Mouse (Mus musculus): ENCODE results near the gene Ddost. TPM values are rescaled to one million over a fixed set of nuclear protein-coding genes. Genes with fewer than 3 reads are reported as not detected.

Gene Ddost
- polyA plus RNA-seq, 1 experiment from 2014 or later = 332 TPM

- ATAC-seq (ENCODE audit: low read depth) = no peak
- no peaks in the 10 kb centered on the region for H3K9me3 ChIP-seq (ENCODE audit: control insufficient read depth, low read length)
- no peak overlapping the region for H3K9ac ChIP-seq (ENCODE audit: low read depth, low read length)
- H3K4me2 ChIP-seq (ENCODE audit: low read depth, low read length) = no peak overlapping the region
- no peak overlapping the region for H3K27ac ChIP-seq (replicated peaks; ENCODE audit: low read depth, low read length)
- no peaks in the 10 kb centered on the region for H3K4me1 ChIP-seq (ENCODE audit: control insufficient read depth, insufficient read depth, low read length)
- H3K36me3 ChIP-seq (ENCODE audit: control insufficient read depth, insufficient read depth, low read length) = no peaks in the 10 kb centered on the region
- WGBS = 87% methylated on average over 6 of the region's 6 CpGs
- DNase-seq (ENCODE audit: low spot score) = no peak
- 0 out of 2 replicates have a peak, but pooled peaks cover 5% of the 10 kb centered on the region for H3K27me3 ChIP-seq (replicated peaks; ENCODE audit: control insufficient read depth, insufficient read depth, low read length)
- H3K4me3 ChIP-seq (ENCODE audit: low read depth, low read length) = no peak overlapping the region
Measured at GRCm38 (mm10) chr4:138335648-138336047, 31.1 kb downstream of the Ddost start.

- Histone ChIP-seq H3K4me2 (ENCODE audit: low read depth, low read length) (no peak overlapping the region), H3K4me1 (ENCODE audit: control insufficient read depth, insufficient read depth, low read length) (no peaks in the 10 kb centered on the region), H3K27me3 (replicated peaks; ENCODE audit: control insufficient read depth, insufficient read depth, low read length) (0 out of 2 replicates have a peak, but pooled peaks cover 3% of the 10 kb centered on the region), H3K9ac (ENCODE audit: low read depth, low read length) (no peak overlapping the region), H3K27ac (replicated peaks; ENCODE audit: low read depth, low read length) (no peak overlapping the region), H3K36me3 (ENCODE audit: control insufficient read depth, insufficient read depth, low read length) (no peaks in the 10 kb centered on the region), H3K9me3 (ENCODE audit: control insufficient read depth, low read length) (no peaks in the 10 kb centered on the region), H3K4me3 (ENCODE audit: low read depth, low read length) (no peak overlapping the region)
- DNase-seq (ENCODE audit: low spot score) (no peak), ATAC-seq (ENCODE audit: low read depth) (no peak)
- WGBS = 63% methylated on average over 5 of the region's 5 CpGs
Measured at GRCm38 (mm10) chr4:138336876-138337275, 32.3 kb downstream of the Ddost start.

DNA sequence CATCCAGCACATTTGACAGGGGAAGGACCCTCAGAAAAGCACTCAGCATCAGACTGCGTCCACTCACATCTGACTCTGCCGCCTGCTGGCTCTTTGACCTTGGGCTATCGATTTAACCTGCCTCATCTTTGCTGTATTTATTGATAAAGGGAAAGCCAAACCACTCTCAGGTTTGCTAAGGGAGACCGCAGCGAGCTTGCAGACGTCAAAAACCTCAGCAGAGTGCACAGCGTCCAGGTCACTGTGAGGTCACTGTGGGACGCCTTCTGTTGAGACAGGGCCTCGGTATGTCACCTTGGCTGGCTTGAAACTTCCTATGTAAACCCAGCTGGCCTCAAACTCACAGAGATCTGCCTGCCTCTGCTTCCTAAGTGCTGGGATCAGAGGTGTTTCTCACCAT is 32.8 kb downstream of the Ddost start:
- H3K4me3 ChIP-seq (ENCODE audit: low read depth, low read length) = no peak overlapping the region

GRCm38 (mm10) chr4:138339963-138340362 is 35.4 kb downstream of the Ddost start:
- 32% methylated on average over 4 of the region's 4 CpGs for WGBS

More for the DNA sequence above, 32.8 kb downstream of the Ddost start:
- DNase-seq (ENCODE audit: low spot score) (no peak), ATAC-seq (ENCODE audit: low read depth) (no peak)
- Histone ChIP-seq H3K4me2 (ENCODE audit: low read depth, low read length) (no peak overlapping the region), H3K4me1 (ENCODE audit: control insufficient read depth, insufficient read depth, low read length) (no peaks in the 10 kb centered on the region), H3K36me3 (ENCODE audit: control insufficient read depth, insufficient read depth, low read length) (no peaks in the 10 kb centered on the region), H3K9me3 (ENCODE audit: control insufficient read depth, low read length) (no peaks in the 10 kb centered on the region), H3K27me3 (replicated peaks; ENCODE audit: control insufficient read depth, insufficient read depth, low read length) (no peaks in the 10 kb centered on the region), H3K27ac (replicated peaks; ENCODE audit: low read depth, low read length) (no peak overlapping the region), H3K9ac (ENCODE audit: low read depth, low read length) (no peak overlapping the region)
- WGBS = 77% methylated on average over 9 of the region's 9 CpGs

DNA sequence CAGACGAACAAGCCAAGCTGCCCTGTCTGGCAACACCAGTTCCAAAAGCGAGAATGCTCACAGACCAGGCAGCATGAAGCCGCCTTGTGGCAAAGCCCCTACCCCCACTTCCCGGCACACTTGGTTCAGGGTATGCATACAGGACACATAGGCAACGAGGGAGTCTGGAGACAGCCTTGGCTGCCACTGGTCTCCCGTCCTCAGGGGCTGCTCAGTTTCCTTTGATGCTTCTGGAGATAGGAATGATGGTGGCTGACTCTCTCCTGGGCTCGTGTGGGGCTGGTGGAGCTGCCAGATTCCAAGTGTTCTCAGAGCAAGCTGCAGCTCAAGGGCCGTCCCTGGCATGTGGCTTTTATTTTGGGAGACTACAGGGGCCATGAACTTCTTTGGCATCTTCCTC is 36.9 kb downstream of the Ddost start:
- H3K27ac ChIP-seq (replicated peaks; ENCODE audit: low read depth, low read length) = no peak overlapping the region; the same call in 1 of the 2 replicates
- 40% methylated on average over 8 of the region's 8 CpGs for WGBS
- H3K4me2 ChIP-seq (ENCODE audit: low read depth, low read length) = no peak overlapping the region
- H3K4me1 ChIP-seq (ENCODE audit: control insufficient read depth, insufficient read depth, low read length) = no peaks in the 10 kb centered on the region
- no peaks in the 10 kb centered on the region for H3K36me3 ChIP-seq (ENCODE audit: control insufficient read depth, insufficient read depth, low read length)
- DNase-seq (ENCODE audit: low spot score) (no peak), ATAC-seq (ENCODE audit: low read depth) (no peak)
- no peak overlapping the region for H3K9ac ChIP-seq (ENCODE audit: low read depth, low read length)
- no peaks in the 10 kb centered on the region for H3K27me3 ChIP-seq (replicated peaks; ENCODE audit: control insufficient read depth, insufficient read depth, low read length)
- no peaks in the 10 kb centered on the region for H3K9me3 ChIP-seq (ENCODE audit: control insufficient read depth, low read length)
- no peak overlapping the region for H3K4me3 ChIP-seq (ENCODE audit: low read depth, low read length)

More at GRCm38 (mm10) chr4:138339963-138340362, 35.4 kb downstream of the Ddost start:
- H3K27me3 ChIP-seq (replicated peaks; ENCODE audit: control insufficient read depth, insufficient read depth, low read length) = no peaks in the 10 kb centered on the region
- H3K9ac ChIP-seq (ENCODE audit: low read depth, low read length) = no peak overlapping the region
- no peaks in the 10 kb centered on the region for H3K36me3 ChIP-seq (ENCODE audit: control insufficient read depth, insufficient read depth, low read length)
- no peaks in the 10 kb centered on the region for H3K9me3 ChIP-seq (ENCODE audit: control insufficient read depth, low read length)
- DNase-seq (ENCODE audit: low spot score) (no peak), ATAC-seq (ENCODE audit: low read depth) (no peak)
- H3K4me3 ChIP-seq (ENCODE audit: low read depth, low read length) = no peak overlapping the region
- H3K4me2 ChIP-seq (ENCODE audit: low read depth, low read length) = no peak overlapping the region
- H3K27ac ChIP-seq (replicated peaks; ENCODE audit: low read depth, low read length) = no peak overlapping the region
- no peaks in the 10 kb centered on the region for H3K4me1 ChIP-seq (ENCODE audit: control insufficient read depth, insufficient read depth, low read length)

DNA sequence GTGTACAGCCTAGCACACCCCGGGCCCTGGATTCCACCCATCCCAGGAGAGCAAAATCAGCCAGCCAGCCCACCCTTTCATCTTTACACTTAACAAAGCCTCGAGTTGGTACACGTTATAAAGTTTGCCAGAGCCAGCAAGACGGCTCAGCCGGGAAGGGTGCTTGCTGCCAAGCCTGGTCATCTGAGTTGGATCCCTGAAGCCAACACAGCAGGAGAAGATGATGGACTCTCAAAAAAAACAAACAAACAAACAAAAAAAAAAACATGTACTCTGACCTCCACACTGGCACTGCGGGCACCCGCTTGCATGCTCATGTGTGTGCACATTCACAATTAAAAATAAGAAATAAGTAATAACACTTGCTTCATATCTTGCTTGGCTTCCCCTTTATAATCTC is 37.5 kb downstream of the Ddost start:
- no peaks in the 10 kb centered on the region for H3K36me3 ChIP-seq (ENCODE audit: control insufficient read depth, insufficient read depth, low read length)
- no peak overlapping the region for H3K4me3 ChIP-seq (ENCODE audit: low read depth, low read length)
- H3K4me2 ChIP-seq (ENCODE audit: low read depth, low read length) = no peak overlapping the region
- DNase-seq (ENCODE audit: low spot score) = no peak
- WGBS = 65% methylated on average over 7 of the region's 7 CpGs
- no peaks in the 10 kb centered on the region for H3K27me3 ChIP-seq (replicated peaks; ENCODE audit: control insufficient read depth, insufficient read depth, low read length)
- no peak for ATAC-seq (ENCODE audit: low read depth)
- H3K9me3 ChIP-seq (ENCODE audit: control insufficient read depth, low read length) = no peaks in the 10 kb centered on the region
- no peaks in the 10 kb centered on the region for H3K4me1 ChIP-seq (ENCODE audit: control insufficient read depth, insufficient read depth, low read length)
- H3K9ac ChIP-seq (ENCODE audit: low read depth, low read length) = no peak overlapping the region
- H3K27ac ChIP-seq (replicated peaks; ENCODE audit: low read depth, low read length) = no peak overlapping the region

DNA sequence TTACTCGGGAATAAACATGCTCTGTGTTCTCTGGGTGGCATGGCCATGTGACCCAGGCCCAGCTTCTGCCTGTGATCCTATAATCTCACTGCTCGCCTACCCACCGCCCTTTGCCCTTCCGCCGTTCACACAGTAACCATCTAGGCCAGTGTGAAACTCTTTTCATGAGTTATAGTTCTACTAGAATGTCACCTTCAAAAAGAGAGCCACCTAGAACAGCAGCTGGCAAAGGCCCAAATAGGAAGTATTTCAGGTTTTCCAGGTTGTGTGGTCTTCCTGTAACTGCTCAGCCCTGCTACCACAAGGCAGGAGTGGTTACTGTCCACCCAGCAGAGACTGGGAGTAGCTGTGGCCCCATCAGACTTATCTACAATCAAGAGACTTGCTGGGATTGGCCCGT is 38.2 kb downstream of the Ddost start:
- no peak overlapping the region for H3K9ac ChIP-seq (ENCODE audit: low read depth, low read length)
- H3K9me3 ChIP-seq (ENCODE audit: control insufficient read depth, low read length) = no peaks in the 10 kb centered on the region
- ATAC-seq (ENCODE audit: low read depth) (no peak), DNase-seq (ENCODE audit: low spot score) (no peak)
- no peaks in the 10 kb centered on the region for H3K27me3 ChIP-seq (replicated peaks; ENCODE audit: control insufficient read depth, insufficient read depth, low read length)
- no peak overlapping the region for H3K27ac ChIP-seq (replicated peaks; ENCODE audit: low read depth, low read length)
- no peak overlapping the region for H3K4me2 ChIP-seq (ENCODE audit: low read depth, low read length)
- WGBS = 80% methylated on average over 6 of the region's 6 CpGs
- no peak overlapping the region for H3K4me3 ChIP-seq (ENCODE audit: low read depth, low read length)
- no peaks in the 10 kb centered on the region for H3K36me3 ChIP-seq (ENCODE audit: control insufficient read depth, insufficient read depth, low read length)
- H3K4me1 ChIP-seq (ENCODE audit: control insufficient read depth, insufficient read depth, low read length) = no peaks in the 10 kb centered on the region

- ATAC-seq (ENCODE audit: low read depth) (no peak), DNase-seq (ENCODE audit: low spot score) (peak; percentile 28)
- H3K4me2 ChIP-seq (ENCODE audit: low read depth, low read length) = no peak overlapping the region
- no peaks in the 10 kb centered on the region for H3K27me3 ChIP-seq (replicated peaks; ENCODE audit: control insufficient read depth, insufficient read depth, low read length)
- no peaks in the 10 kb centered on the region for H3K36me3 ChIP-seq (ENCODE audit: control insufficient read depth, insufficient read depth, low read length)
- H3K27ac ChIP-seq (replicated peaks; ENCODE audit: low read depth, low read length) = no peak overlapping the region
- H3K4me1 ChIP-seq (ENCODE audit: control insufficient read depth, insufficient read depth, low read length) = no peaks in the 10 kb centered on the region
- H3K9me3 ChIP-seq (ENCODE audit: control insufficient read depth, low read length) = no peaks in the 10 kb centered on the region
- H3K9ac ChIP-seq (ENCODE audit: low read depth, low read length) = no peak overlapping the region
- H3K4me3 ChIP-seq (ENCODE audit: low read depth, low read length) = no peak overlapping the region
- WGBS = 57% methylated on average over 10 of the region's 10 CpGs
Measured at GRCm38 (mm10) chr4:138343341-138343837, 38.9 kb downstream of the Ddost start.

GRCm38 (mm10) chr4:138344891-138345545 is 40.5 kb downstream of the Ddost start:
- H3K27me3 ChIP-seq (replicated peaks; ENCODE audit: control insufficient read depth, insufficient read depth, low read length) = no peaks in the 10 kb centered on the region
- no peaks in the 10 kb centered on the region for H3K36me3 ChIP-seq (ENCODE audit: control insufficient read depth, insufficient read depth, low read length)
- no peak for ATAC-seq (ENCODE audit: low read depth)
- no peaks in the 10 kb centered on the region for H3K9me3 ChIP-seq (ENCODE audit: control insufficient read depth, low read length)
- DNase-seq (ENCODE audit: low spot score) = no peak
- H3K4me2 ChIP-seq (ENCODE audit: low read depth, low read length) = no peak overlapping the region
- H3K4me1 ChIP-seq (ENCODE audit: control insufficient read depth, insufficient read depth, low read length) = no peaks in the 10 kb centered on the region
- no peak overlapping the region for H3K27ac ChIP-seq (replicated peaks; ENCODE audit: low read depth, low read length)
- no peak overlapping the region for H3K9ac ChIP-seq (ENCODE audit: low read depth, low read length)
- WGBS = 75% methylated on average over 9 of the region's 9 CpGs
- no peak overlapping the region for H3K4me3 ChIP-seq (ENCODE audit: low read depth, low read length)

All from embryonic facial prominence, embryonic 14.5 days (tissue).